Mouse (Mus musculus): Measurements from ENCODE around the gene Stk17b. TPM values are rescaled to one million over a fixed set of nuclear protein-coding genes. Genes with fewer than 3 reads are reported as not detected.
"Not testable (repeated sequence)": the region's sequence is repeated elsewhere in the genome, so short reads cannot be mapped to it uniquely, and the experiment has no call there.

Stk17b gene
- polyA plus RNA-seq, 1 experiment from 2014 or later: 14.5 TPM

GRCm38 (mm10) chr1:53766112-53766511, 18.9 kb downstream of the Stk17b start:
- no peaks in the 10 kb centered on the region for H3K27me3 ChIP-seq (ENCODE audit: control insufficient read depth, insufficient read depth, low read length)
- H3K4me1 ChIP-seq (ENCODE audit: control insufficient read depth in 2 of 2, insufficient read depth in 2 of 2, low read length in 2 of 2): no peaks in the 10 kb centered on the region
- H3K9me3 ChIP-seq (ENCODE audit: control insufficient read depth, low read length): no peaks in the 10 kb centered on the region
- no peak overlapping the region for H3K4me2 ChIP-seq (ENCODE audit: low read length)
- ATAC-seq (ENCODE audit: insufficient number of reproducible peaks, insufficient read depth, low FRiP score, low read depth): no peak
- H3K27ac ChIP-seq (replicated peaks in 1 of 2; ENCODE audit: control insufficient read depth in 1 of 2, insufficient read depth in 1 of 2, low read depth in 2 of 2, low read length in 2 of 2): no peak overlapping the region
- WGBS: 54% methylated on average over 2 of the region's 2 CpGs
- H3K36me3 ChIP-seq (ENCODE audit: control insufficient read depth, insufficient read depth, low read length): peaks cover 53% of the 10 kb centered on the region
- H3K9ac ChIP-seq (ENCODE audit: low read length): no peak overlapping the region
- no peak overlapping the region for H3K4me3 ChIP-seq (ENCODE audit: control insufficient read depth in 1 of 2, insufficient read depth in 1 of 2, low read depth in 1 of 2, low read length in 2 of 2)

- no peak for ATAC-seq (ENCODE audit: insufficient number of reproducible peaks, insufficient read depth, low FRiP score, low read depth)
- H3K36me3 ChIP-seq (ENCODE audit: control insufficient read depth, insufficient read depth, low read length): peaks cover 40% of the 10 kb centered on the region
Measured at GRCm38 (mm10) chr1:53757316-53757715, 27.7 kb downstream of the Stk17b start.

GRCm38 (mm10) chr1:53753501-53753900, 31.5 kb downstream of the Stk17b start:
- H3K27ac ChIP-seq (replicated peaks in 1 of 2; ENCODE audit: control insufficient read depth in 1 of 2, insufficient read depth in 1 of 2, low read depth in 2 of 2, low read length in 2 of 2); ATAC-seq (ENCODE audit: insufficient number of reproducible peaks, insufficient read depth, low FRiP score, low read depth); H3K4me3 ChIP-seq (ENCODE audit: control insufficient read depth in 1 of 2, insufficient read depth in 1 of 2, low read depth in 1 of 2, low read length in 2 of 2); H3K9ac ChIP-seq (ENCODE audit: low read length); H3K9me3 ChIP-seq (ENCODE audit: control insufficient read depth, low read length); H3K27me3 ChIP-seq (ENCODE audit: control insufficient read depth, insufficient read depth, low read length); H3K4me1 ChIP-seq (ENCODE audit: control insufficient read depth in 2 of 2, insufficient read depth in 2 of 2, low read length in 2 of 2); H3K4me2 ChIP-seq (ENCODE audit: low read length): not testable (repeated sequence)
- H3K36me3 ChIP-seq (ENCODE audit: control insufficient read depth, insufficient read depth, low read length): peaks cover 19% of the 10 kb centered on the region
- 90% methylated on average over 2 of the region's 2 CpGs for WGBS

More at GRCm38 (mm10) chr1:53757316-53757715, 27.7 kb downstream of the Stk17b start:
- no peak overlapping the region for H3K4me2 ChIP-seq (ENCODE audit: low read length)
- H3K9me3 ChIP-seq (ENCODE audit: control insufficient read depth, low read length): no peaks in the 10 kb centered on the region
- WGBS: 89% methylated on average over 4 of the region's 4 CpGs
- no peak overlapping the region for H3K9ac ChIP-seq (ENCODE audit: low read length)
- no peak overlapping the region for H3K4me3 ChIP-seq (ENCODE audit: control insufficient read depth in 1 of 2, insufficient read depth in 1 of 2, low read depth in 1 of 2, low read length in 2 of 2)
- no peaks in the 10 kb centered on the region for H3K27me3 ChIP-seq (ENCODE audit: control insufficient read depth, insufficient read depth, low read length)
- no peak overlapping the region for H3K27ac ChIP-seq (replicated peaks in 1 of 2; ENCODE audit: control insufficient read depth in 1 of 2, insufficient read depth in 1 of 2, low read depth in 2 of 2, low read length in 2 of 2)
- no peaks in the 10 kb centered on the region for H3K4me1 ChIP-seq (ENCODE audit: control insufficient read depth in 2 of 2, insufficient read depth in 2 of 2, low read length in 2 of 2)

- Histone ChIP-seq H3K9ac (ENCODE audit: low read length) (no peak overlapping the region), H3K27ac (replicated peaks in 1 of 2; ENCODE audit: control insufficient read depth in 1 of 2, insufficient read depth in 1 of 2, low read depth in 2 of 2, low read length in 2 of 2) (no peak overlapping the region), H3K9me3 (ENCODE audit: control insufficient read depth, low read length) (no peaks in the 10 kb centered on the region), H3K27me3 (ENCODE audit: control insufficient read depth, insufficient read depth, low read length) (no peaks in the 10 kb centered on the region), H3K4me1 (ENCODE audit: control insufficient read depth in 2 of 2, insufficient read depth in 2 of 2, low read length in 2 of 2) (no peaks in the 10 kb centered on the region), H3K4me2 (ENCODE audit: low read length) (no peak overlapping the region), H3K36me3 (ENCODE audit: control insufficient read depth, insufficient read depth, low read length) (no peaks in the 10 kb centered on the region; the same call in 1 of the 2 replicates), H3K4me3 (ENCODE audit: control insufficient read depth in 1 of 2, insufficient read depth in 1 of 2, low read depth in 1 of 2, low read length in 2 of 2) (no peak overlapping the region)
- WGBS: 80% methylated on average over 1 of the region's 1 CpGs
- no peak for ATAC-seq (ENCODE audit: insufficient number of reproducible peaks, insufficient read depth, low FRiP score, low read depth)
Measured at GRCm38 (mm10) chr1:53751144-53751543, 33.9 kb downstream of the Stk17b start.

- H3K9me3 ChIP-seq (ENCODE audit: control insufficient read depth, low read length); ATAC-seq (ENCODE audit: insufficient number of reproducible peaks, insufficient read depth, low FRiP score, low read depth); H3K27me3 ChIP-seq (ENCODE audit: control insufficient read depth, insufficient read depth, low read length); H3K36me3 ChIP-seq (ENCODE audit: control insufficient read depth, insufficient read depth, low read length); H3K4me3 ChIP-seq (ENCODE audit: control insufficient read depth in 1 of 2, insufficient read depth in 1 of 2, low read depth in 1 of 2, low read length in 2 of 2); H3K27ac ChIP-seq (replicated peaks in 1 of 2; ENCODE audit: control insufficient read depth in 1 of 2, insufficient read depth in 1 of 2, low read depth in 2 of 2, low read length in 2 of 2); H3K9ac ChIP-seq (ENCODE audit: low read length); H3K4me2 ChIP-seq (ENCODE audit: low read length); H3K4me1 ChIP-seq (ENCODE audit: control insufficient read depth in 2 of 2, insufficient read depth in 2 of 2, low read length in 2 of 2): not testable (repeated sequence)
- 88% methylated on average over 7 of the region's 7 CpGs for WGBS
Measured at GRCm38 (mm10) chr1:53750697-53751096, 34.3 kb downstream of the Stk17b start.

- not testable (repeated sequence) for H3K4me1 ChIP-seq (ENCODE audit: control insufficient read depth in 2 of 2, insufficient read depth in 2 of 2, low read length in 2 of 2); H3K36me3 ChIP-seq (ENCODE audit: control insufficient read depth, insufficient read depth, low read length); ATAC-seq (ENCODE audit: insufficient number of reproducible peaks, insufficient read depth, low FRiP score, low read depth); H3K4me2 ChIP-seq (ENCODE audit: low read length); H3K27ac ChIP-seq (replicated peaks in 1 of 2; ENCODE audit: control insufficient read depth in 1 of 2, insufficient read depth in 1 of 2, low read depth in 2 of 2, low read length in 2 of 2); H3K27me3 ChIP-seq (ENCODE audit: control insufficient read depth, insufficient read depth, low read length); H3K4me3 ChIP-seq (ENCODE audit: control insufficient read depth in 1 of 2, insufficient read depth in 1 of 2, low read depth in 1 of 2, low read length in 2 of 2); H3K9ac ChIP-seq (ENCODE audit: low read length); H3K9me3 ChIP-seq (ENCODE audit: control insufficient read depth, low read length)
- WGBS: 78% methylated on average over 1 of the region's 1 CpGs
Measured at GRCm38 (mm10) chr1:53749881-53750385, 35.1 kb downstream of the Stk17b start.

- Histone ChIP-seq H3K36me3 (ENCODE audit: control insufficient read depth, insufficient read depth, low read length) (no peaks in the 10 kb centered on the region), H3K27ac (replicated peaks in 1 of 2; ENCODE audit: control insufficient read depth in 1 of 2, insufficient read depth in 1 of 2, low read depth in 2 of 2, low read length in 2 of 2) (no peak overlapping the region), H3K4me2 (ENCODE audit: low read length) (no peak overlapping the region), H3K4me1 (ENCODE audit: control insufficient read depth in 2 of 2, insufficient read depth in 2 of 2, low read length in 2 of 2) (no peaks in the 10 kb centered on the region), H3K9ac (ENCODE audit: low read length) (no peak overlapping the region), H3K9me3 (ENCODE audit: control insufficient read depth, low read length) (no peaks in the 10 kb centered on the region), H3K27me3 (ENCODE audit: control insufficient read depth, insufficient read depth, low read length) (no peaks in the 10 kb centered on the region), H3K4me3 (ENCODE audit: control insufficient read depth in 1 of 2, insufficient read depth in 1 of 2, low read depth in 1 of 2, low read length in 2 of 2) (no peak overlapping the region)
- WGBS: 41% methylated on average over 8 of the region's 11 CpGs
- ATAC-seq (ENCODE audit: insufficient number of reproducible peaks, insufficient read depth, low FRiP score, low read depth): no peak
Measured at GRCm38 (mm10) chr1:53748571-53748970, 36.5 kb downstream of the Stk17b start.

- Histone ChIP-seq H3K9ac (ENCODE audit: low read length) (no peak overlapping the region), H3K4me1 (ENCODE audit: control insufficient read depth in 2 of 2, insufficient read depth in 2 of 2, low read length in 2 of 2) (no peaks in the 10 kb centered on the region), H3K27me3 (ENCODE audit: control insufficient read depth, insufficient read depth, low read length) (no peaks in the 10 kb centered on the region), H3K9me3 (ENCODE audit: control insufficient read depth, low read length) (no peaks in the 10 kb centered on the region), H3K36me3 (ENCODE audit: control insufficient read depth, insufficient read depth, low read length) (no peaks in the 10 kb centered on the region), H3K27ac (replicated peaks in 1 of 2; ENCODE audit: control insufficient read depth in 1 of 2, insufficient read depth in 1 of 2, low read depth in 2 of 2, low read length in 2 of 2) (no peak overlapping the region), H3K4me2 (ENCODE audit: low read length) (no peak overlapping the region), H3K4me3 (ENCODE audit: control insufficient read depth in 1 of 2, insufficient read depth in 1 of 2, low read depth in 1 of 2, low read length in 2 of 2) (no peak overlapping the region)
- no peak for ATAC-seq (ENCODE audit: insufficient number of reproducible peaks, insufficient read depth, low FRiP score, low read depth)
- 78% methylated on average over 5 of the region's 5 CpGs for WGBS
Measured at GRCm38 (mm10) chr1:53746001-53746400, 39.0 kb downstream of the Stk17b start.

Data from heart, embryonic 14.5 days (tissue).